Mouse (Mus musculus) hindbrain, embryonic 16.5 days (tissue): Measurements from ENCODE around the gene Zmiz1. TPM values are rescaled to one million over a fixed set of nuclear protein-coding genes. Genes with fewer than 3 reads are reported as not detected.

Source experiments
- ATAC-seq: fragments of 200-750 bp; cut with Nextera tagmentation; 2 replicates; pipeline ENCODE4 v1.8.0; 2017; ENCODE audit warnings: moderate TSS enrichment, moderate library complexity
- H3K27ac ChIP-seq: fragments of 300-500 bp; sonication (generic); 2 replicates; pipeline ENCODE4 v1.5.1; 2014; ENCODE audit warnings: low read depth, mild to moderate bottlenecking, control low read depth, low read length, moderate library complexity
- H3K27me3 ChIP-seq: fragments of 300-500 bp; sonication (generic); replicated peaks from 2 replicates; pipeline ENCODE4 v1.6.1; 2014; ENCODE audit warnings: low read length; ENCODE audit not compliant: control insufficient read depth, insufficient read depth
- H3K36me3 ChIP-seq: fragments of 300-500 bp; sonication (generic); 2 replicates; pipeline ENCODE4 v1.6.1; 2014; ENCODE audit warnings: mild to moderate bottlenecking, low read length, moderate library complexity, mixed read lengths; ENCODE audit not compliant: control insufficient read depth, insufficient read depth
- H3K4me1 ChIP-seq: fragments of 300-500 bp; sonication (generic); 2 replicates; pipeline ENCODE4 v1.6.1; 2014; ENCODE audit warnings: low read depth, low read length; ENCODE audit not compliant: control insufficient read depth, insufficient read depth
- H3K4me2 ChIP-seq: fragments of 300-500 bp; sonication (generic); 2 replicates; pipeline ENCODE4 v1.6.1; 2014; ENCODE audit warnings: mild to moderate bottlenecking, low read length, control low read depth, moderate library complexity
- H3K4me3 ChIP-seq: fragments of 300-500 bp; sonication (generic); 2 replicates; pipeline ENCODE4 v1.5.1; 2014; ENCODE audit warnings: mild to moderate bottlenecking, low read length, control low read depth, moderate library complexity
- H3K9ac ChIP-seq: fragments of 300-500 bp; sonication (generic); 2 replicates; pipeline ENCODE4 v1.6.1; 2014; ENCODE audit warnings: low read depth, mild to moderate bottlenecking, control low read depth, low read length, moderate library complexity
- H3K9me3 ChIP-seq: fragments of 300-500 bp; sonication (generic); 2 replicates; pipeline ENCODE4 v1.6.1; 2014; ENCODE audit warnings: mild to moderate bottlenecking, low read length, moderate library complexity; ENCODE audit not compliant: control insufficient read depth
- WGBS: fragments of 180-500 bp; shearing (Covaris S2); extraction: QIAGEN DNeasy Blood & Tissue Kit; methylation state at CpG from one replicate; pipeline ENCODE4 v1.1.7; 2014; 5-methylcytosine and 5-hydroxymethylcytosine counted together
- polyA plus RNA-seq: library from polyadenylated mRNA; unstranded; fragments of >200 nt; fragmentation: Nextera tagmentation; extraction: Ambion mirVana; gene quantifications from 2 replicates; pipeline ENCODE4 v1.2.1, GENCODE M21; 2015

Zmiz1 gene
- polyA plus RNA-seq, 1 experiment from 2014 or later, result 50.4 TPM

DNA sequence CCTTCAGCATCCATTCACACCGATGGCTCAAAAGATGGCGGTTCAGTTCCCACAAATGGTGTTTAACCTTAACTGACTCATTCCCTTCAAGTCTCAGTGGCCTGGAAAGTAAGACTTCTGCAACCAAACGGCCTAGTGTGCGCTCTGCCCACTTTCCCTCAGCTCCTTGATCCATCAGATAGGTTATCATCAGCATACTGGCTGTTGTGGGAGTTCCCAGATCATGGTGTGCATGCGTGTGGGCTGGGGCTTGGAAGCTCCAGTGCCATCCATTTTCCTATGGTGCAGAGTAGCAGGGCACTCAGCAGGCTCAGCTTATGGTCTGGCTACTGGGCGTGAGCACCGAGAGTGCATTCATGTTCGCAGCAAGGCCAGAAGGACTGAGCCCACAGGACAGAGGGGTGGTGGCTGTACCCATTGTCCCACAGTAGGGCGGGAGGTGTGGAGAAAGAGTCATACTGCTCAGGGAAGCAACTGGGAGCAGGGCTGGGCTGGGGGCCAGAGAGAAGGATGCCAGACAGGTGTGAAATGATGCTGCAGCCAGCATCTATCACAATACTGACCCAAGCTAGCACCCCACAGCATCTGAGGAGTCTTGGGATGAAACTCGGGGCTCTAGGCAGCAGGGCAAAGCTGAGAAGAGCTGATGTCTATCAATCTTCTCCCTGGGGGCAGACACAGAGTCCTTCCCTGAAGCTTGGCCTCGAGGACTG is 33.7 kb downstream of the Zmiz1 start:
- peak overlapping the region; percentile 63 for H3K27ac ChIP-seq
- no peaks in the 10 kb centered on the region for H3K9me3 ChIP-seq
- H3K4me2 ChIP-seq, result peak overlapping the region; percentile 3; the same call in 1 of the 2 replicates
- H3K27me3 ChIP-seq, result no peaks in the 10 kb centered on the region
- H3K4me3 ChIP-seq, result no peak overlapping the region
- peaks cover 81% of the 10 kb centered on the region for H3K4me1 ChIP-seq
- WGBS, result 66% methylated on average over 11 of the region's 11 CpGs
- H3K36me3 ChIP-seq, result no peaks in the 10 kb centered on the region
- H3K9ac ChIP-seq, result peak overlapping the region; percentile 15
- ATAC-seq, result peak; percentile 1; the same call in 1 of the 2 replicates

DNA sequence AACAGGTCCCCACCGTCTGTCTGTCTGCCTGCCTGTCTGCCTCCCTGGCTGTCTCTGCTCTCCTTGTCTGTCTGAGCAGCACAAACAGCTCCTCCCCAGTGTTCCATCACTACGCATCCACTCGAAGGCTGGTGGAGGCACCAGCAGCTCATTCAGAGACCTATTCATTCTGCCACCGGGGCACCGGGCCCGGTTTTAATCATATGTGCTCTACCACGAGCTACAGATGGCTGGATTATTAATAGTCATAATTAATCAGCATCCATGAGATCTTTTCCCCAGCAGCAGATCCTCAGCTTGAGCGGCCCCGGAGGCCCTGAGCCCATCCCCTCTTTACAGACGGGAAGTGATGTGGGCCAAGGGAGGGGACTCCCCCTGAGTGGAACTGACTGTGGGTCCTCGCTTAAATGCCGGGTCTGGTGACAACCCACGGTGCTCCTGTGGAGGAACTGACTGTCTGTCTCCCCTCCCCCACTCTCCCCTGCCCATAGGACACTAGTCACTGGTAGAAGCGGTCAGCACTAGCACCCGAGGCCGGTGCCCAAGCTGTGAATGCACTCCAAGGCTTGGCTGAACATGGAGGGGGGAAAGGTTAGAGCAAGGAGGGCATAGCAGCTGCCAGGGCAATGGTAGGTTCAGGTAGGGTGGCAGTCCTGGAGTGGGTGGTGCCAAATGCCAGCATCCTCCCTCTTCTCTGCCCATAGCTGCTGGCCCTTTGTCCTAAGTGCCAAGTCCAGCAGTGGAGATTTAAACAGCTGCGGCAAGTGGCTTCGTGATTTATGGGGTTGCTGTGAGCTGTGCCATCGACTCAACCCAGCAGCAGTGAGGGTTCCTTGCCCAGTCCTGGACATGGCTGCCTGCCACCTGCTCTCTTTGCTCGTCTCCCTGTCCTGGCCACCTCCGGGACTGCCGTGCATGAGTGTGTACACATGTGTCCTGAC is 34.6 kb downstream of the Zmiz1 start:
- Histone ChIP-seq H3K27ac (peak overlapping the region; percentile 63), H3K9ac (peak overlapping the region; percentile 15), H3K4me2 (0 out of 2 replicates have a peak overlapping the region, but pooled peaks have one; percentile 3), H3K4me1 (peaks cover 81% of the 10 kb centered on the region), H3K36me3 (no peaks in the 10 kb centered on the region), H3K9me3 (no peaks in the 10 kb centered on the region), H3K4me3 (no peak overlapping the region), H3K27me3 (no peaks in the 10 kb centered on the region)
- peak; percentile 32 for ATAC-seq
- WGBS, result 27% methylated on average over 22 of the region's 22 CpGs

GRCm38 (mm10) chr14:25494778-25495177 is 35.8 kb downstream of the Zmiz1 start:
- Histone ChIP-seq H3K4me3 (no peak overlapping the region), H3K4me2 (no peak overlapping the region), H3K9ac (no peak overlapping the region), H3K9me3 (no peaks in the 10 kb centered on the region), H3K4me1 (peaks cover 82% of the 10 kb centered on the region), H3K36me3 (no peaks in the 10 kb centered on the region), H3K27ac (no peak overlapping the region), H3K27me3 (no peaks in the 10 kb centered on the region)
- ATAC-seq, result no peak
- WGBS, result 78% methylated on average over 3 of the region's 3 CpGs

GRCm38 (mm10) chr14:25496116-25496515 is 37.1 kb downstream of the Zmiz1 start:
- ATAC-seq, result no peak
- H3K36me3 ChIP-seq, result no peaks in the 10 kb centered on the region
- no peak overlapping the region for H3K4me3 ChIP-seq
- 30% methylated on average over 2 of the region's 2 CpGs for WGBS
- no peaks in the 10 kb centered on the region for H3K27me3 ChIP-seq
- H3K4me2 ChIP-seq, result no peak overlapping the region
- H3K4me1 ChIP-seq, result peaks cover 93% of the 10 kb centered on the region
- no peaks in the 10 kb centered on the region for H3K9me3 ChIP-seq
- H3K9ac ChIP-seq, result no peak overlapping the region
- peak overlapping the region; percentile 10; the same call in 1 of the 2 replicates for H3K27ac ChIP-seq

DNA sequence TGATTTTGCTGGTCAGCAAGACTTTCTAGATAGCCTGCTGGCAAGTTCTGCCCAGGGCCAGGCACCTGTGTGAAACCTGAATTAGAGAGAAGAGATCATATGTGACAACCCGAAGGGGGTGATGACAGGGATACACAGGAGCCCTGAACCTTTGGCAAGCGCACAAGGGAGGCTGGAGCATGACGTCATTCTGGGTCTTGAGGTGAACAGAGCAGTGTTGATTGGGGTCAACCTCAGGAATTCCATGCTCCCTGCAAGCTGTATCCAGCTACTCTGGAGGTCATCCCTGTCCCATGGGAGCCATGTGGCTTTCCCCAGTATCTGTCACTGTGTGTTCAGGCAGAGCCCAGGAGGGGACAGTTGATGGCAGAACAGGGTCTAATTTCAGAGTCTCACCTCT is 38.0 kb downstream of the Zmiz1 start:
- ATAC-seq, result no peak
- WGBS, result 63% methylated on average over 3 of the region's 3 CpGs

GRCm38 (mm10) chr14:25497596-25497995 is 38.6 kb downstream of the Zmiz1 start:
- 27% methylated on average over 8 of the region's 8 CpGs for WGBS
- peak overlapping the region; percentile 49 for H3K9ac ChIP-seq
- ATAC-seq, result 0 out of 2 replicates have a peak, but pooled peaks have one; percentile 14
- no peaks in the 10 kb centered on the region for H3K36me3 ChIP-seq
- H3K27me3 ChIP-seq, result no peaks in the 10 kb centered on the region
- H3K27ac ChIP-seq, result peak overlapping the region; percentile 80
- no peaks in the 10 kb centered on the region for H3K9me3 ChIP-seq
- no peak overlapping the region for H3K4me3 ChIP-seq
- peaks cover 80% of the 10 kb centered on the region for H3K4me1 ChIP-seq
- no peak overlapping the region for H3K4me2 ChIP-seq

More for the DNA sequence above, 38.0 kb downstream of the Zmiz1 start:
- Histone ChIP-seq H3K4me2 (no peak overlapping the region), H3K4me1 (peaks cover 86% of the 10 kb centered on the region), H3K36me3 (no peaks in the 10 kb centered on the region), H3K9ac (no peak overlapping the region; the same call in 1 of the 2 replicates), H3K27me3 (no peaks in the 10 kb centered on the region), H3K9me3 (no peaks in the 10 kb centered on the region), H3K27ac (peak overlapping the region; percentile 80; the same call in 1 of the 2 replicates), H3K4me3 (no peak overlapping the region)

DNA sequence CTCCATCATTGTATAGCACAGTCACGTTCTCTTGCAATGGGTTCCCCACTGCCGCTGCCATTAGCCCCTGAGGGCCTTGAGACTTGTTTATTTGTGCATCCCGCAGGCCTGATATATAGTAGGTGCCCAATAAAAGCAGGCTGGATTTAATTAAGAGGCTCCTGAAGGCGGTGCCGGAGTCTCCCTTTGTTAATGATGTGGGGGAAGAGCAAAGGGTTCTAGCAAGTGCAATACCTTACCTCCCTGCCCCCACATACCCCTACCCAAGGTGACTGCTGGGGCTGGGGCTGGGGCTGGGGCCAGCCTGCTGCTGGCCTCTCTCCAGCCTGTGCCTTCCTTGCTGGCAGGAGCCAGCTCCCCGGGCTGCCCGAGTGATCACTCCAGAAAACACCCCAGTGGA is 39.4 kb downstream of the Zmiz1 start:
- ATAC-seq, result no peak
- Histone ChIP-seq H3K4me3 (no peak overlapping the region), H3K36me3 (0 out of 2 replicates have a peak, but pooled peaks cover 2% of the 10 kb centered on the region), H3K9me3 (no peaks in the 10 kb centered on the region), H3K27me3 (no peaks in the 10 kb centered on the region), H3K9ac (peak overlapping the region; percentile 46), H3K4me1 (peaks cover 73% of the 10 kb centered on the region), H3K4me2 (peak overlapping the region; percentile 6; the same call in 1 of the 2 replicates), H3K27ac (peak overlapping the region; percentile 80)
- 15% methylated on average over 7 of the region's 7 CpGs for WGBS

- no peak for ATAC-seq
Measured at GRCm38 (mm10) chr14:25499526-25499925, 40.5 kb downstream of the Zmiz1 start.

More at GRCm38 (mm10) chr14:25499526-25499925, 40.5 kb downstream of the Zmiz1 start:
- H3K9me3 ChIP-seq, result no peaks in the 10 kb centered on the region
- H3K27me3 ChIP-seq, result no peaks in the 10 kb centered on the region
- H3K9ac ChIP-seq, result no peak overlapping the region
- H3K4me3 ChIP-seq, result no peak overlapping the region
- WGBS, result 62% methylated on average over 3 of the region's 3 CpGs
- peaks cover 63% of the 10 kb centered on the region for H3K4me1 ChIP-seq
- H3K4me2 ChIP-seq, result no peak overlapping the region
- no peak overlapping the region for H3K27ac ChIP-seq
- H3K36me3 ChIP-seq, result peaks cover 8% of the 10 kb centered on the region; the same call in 1 of the 2 replicates
